Mouse (Mus musculus) embryonic stem cell, embryonic (primary cell): ENCODE results near the gene Isy1.

Experiments
- CTCF ChIA-PET, 4 experiments: fragments of 300-600 bp in 2 of 4; fragments of 350-600 bp in 2 of 4; sonication (Branson Sonifier 250); formaldehyde crosslinking; loops; one replicate each; lab custom pipeline; 2022; ENCODE audit warnings: inconsistent platforms in 2 of 4; lab: Charles Lee
- POLR2A ChIA-PET, 4 experiments: fragments of 300-600 bp in 2 of 4; fragments of 350-600 bp in 2 of 4; sonication (Branson Sonifier 250); formaldehyde crosslinking; loops; one replicate each; lab custom pipeline; 2022; ENCODE audit warnings: antibody characterized with exemption in 4 of 4, inconsistent platforms in 1 of 4; lab: Charles Lee

The Isy1 gene

DNA sequence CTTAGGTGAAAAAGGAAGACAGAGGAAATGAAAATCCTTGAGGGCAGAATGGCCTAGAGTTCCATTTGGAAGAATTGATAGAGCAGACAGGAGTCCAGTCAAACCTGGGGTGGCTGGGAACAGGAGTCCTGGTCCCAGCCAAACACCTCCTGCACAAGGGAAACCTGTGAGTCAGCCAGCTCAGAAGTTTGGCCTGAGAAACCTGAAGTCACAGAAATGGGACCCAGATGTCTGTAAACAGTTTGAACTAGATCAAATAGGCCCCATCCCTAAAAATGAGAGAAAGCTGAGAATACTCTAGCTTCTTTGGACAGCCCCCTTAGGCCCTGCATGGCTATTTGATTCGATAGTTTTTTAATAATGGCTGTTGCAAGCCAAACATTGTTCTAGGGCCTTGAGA, 25.9 kb downstream of the Isy1 start:
- CTCF ChIA-PET = interaction anchor here in 1 of 4 experiments (0.5 kb wide), 1 partner anchor 75 kb away, joined by 3 read pairs; no protein-coding TSS in a partner anchor

DNA sequence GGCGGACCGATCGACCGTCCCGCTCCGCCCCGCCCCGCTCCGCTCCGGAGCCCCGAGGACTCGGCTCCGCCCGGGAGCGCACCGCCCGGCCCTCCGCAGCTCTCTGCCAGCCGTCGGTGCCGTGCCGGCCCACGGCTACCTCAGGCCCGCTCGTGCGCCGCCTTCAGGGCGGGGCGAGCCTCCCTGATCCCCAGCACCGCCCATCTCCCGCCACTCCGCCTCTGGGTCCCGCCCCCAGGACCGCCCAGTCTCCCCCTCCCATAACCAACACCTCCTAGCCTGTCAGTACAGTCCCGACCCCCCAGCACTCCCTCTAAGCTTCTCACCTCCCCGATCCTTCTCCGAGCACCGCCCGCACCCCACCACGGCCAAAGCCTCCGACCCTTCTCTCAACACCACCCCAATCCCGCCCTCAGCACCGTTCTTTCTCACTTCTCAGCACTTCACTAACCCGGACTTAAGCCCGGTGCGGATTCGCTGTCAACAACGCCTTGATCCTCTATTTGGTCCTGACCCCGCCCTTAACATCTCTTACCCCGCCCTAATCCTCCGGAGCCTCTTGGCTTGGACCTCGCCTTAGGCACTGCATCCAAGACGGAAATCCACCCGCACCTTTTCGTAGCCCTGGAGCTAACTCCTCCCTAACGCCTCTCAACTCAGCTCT, 26.8 kb downstream of the Isy1 start, which contains the start of gene Rab43:
TSS of gene Rab43 (minus strand) at position 490 of the 664 bp plus-strand sequence.
- POLR2A ChIA-PET = interaction anchor here (0.5 to 2.8 kb wide), 43 partner anchors 9 to 883 kb away, joined by 3 to 19 read pairs (median 4); partner anchors contain the start of genes Isy1 (in 3 of the 4), Rab7 (in 3 of the 4), Copg1 (in 1 of the 4) and Efcc1 (in 1 of the 4)
- CTCF ChIA-PET = interaction anchor here in 2 of 4 experiments (0.5 to 1.1 kb wide), 2 partner anchors 74 to 106 kb away, joined by 3 read pairs; no protein-coding TSS in a partner anchor

More for the DNA sequence above, 25.9 kb downstream of the Isy1 start:
- POLR2A ChIA-PET = interaction anchor here (0.5 to 2.8 kb wide), 30 partner anchors 8 to 1078 kb away, joined by 3 to 19 read pairs (median 5); partner anchors contain the start of genes Isy1 (in 3 of the 4), Copg1 (in 1 of the 4) and Efcc1 (in 1 of the 4)

DNA sequence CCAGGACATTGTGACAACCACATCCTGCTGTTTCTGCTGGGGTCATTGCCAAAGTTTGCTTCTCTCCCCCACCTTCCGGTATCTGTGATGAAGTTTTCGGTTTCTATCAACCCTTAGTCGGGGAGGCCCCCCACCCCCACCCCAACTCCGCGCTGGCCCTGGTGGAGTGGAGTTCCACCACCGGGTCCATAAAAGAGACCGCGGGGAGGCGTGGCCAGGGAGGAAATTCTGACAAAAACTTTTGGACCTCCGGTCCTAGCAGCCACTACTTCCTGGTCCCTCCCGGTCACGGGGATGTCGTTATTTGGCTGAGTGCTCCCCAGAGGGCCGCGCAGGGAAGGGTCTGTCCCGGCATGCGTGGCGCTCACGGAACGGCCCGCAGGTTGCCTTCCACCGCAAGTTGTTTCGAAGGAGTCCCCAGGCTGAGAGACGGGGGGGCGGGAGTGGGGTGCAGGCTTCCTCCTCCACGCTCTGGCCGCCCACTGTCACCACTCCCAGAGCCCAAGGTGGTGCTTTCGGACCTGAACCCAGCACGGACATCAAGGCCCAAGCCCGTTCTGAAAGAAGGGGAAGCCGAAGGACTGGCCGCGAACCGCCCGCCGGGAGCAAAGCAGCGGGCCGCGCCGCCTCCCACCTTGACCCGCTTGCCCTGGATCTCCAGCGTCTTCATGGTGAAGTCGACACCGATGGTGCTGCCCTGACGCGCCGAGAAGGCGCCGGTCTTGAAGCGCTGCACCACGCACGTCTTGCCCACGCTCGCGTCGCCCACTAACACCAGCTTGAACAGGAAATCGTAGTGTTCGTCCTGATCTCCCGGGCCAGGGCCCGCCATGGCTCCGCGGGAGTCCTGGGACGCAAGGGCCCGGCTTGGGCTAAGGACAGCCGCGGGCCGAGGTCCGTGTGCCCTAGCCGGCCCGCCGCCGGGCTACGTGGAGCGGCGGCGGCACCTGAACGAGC, 27.6 kb downstream of the Isy1 start:
- ChIA-PET POLR2A (interaction anchor here (0.5 to 2.8 kb wide), 29 partner anchors 9 to 297 kb away, joined by 3 to 19 read pairs (median 5); partner anchors contain the start of genes Isy1 (in 3 of the 4), Rab7 (in 3 of the 4) and Hmces (in 1 of the 4)), CTCF (interaction anchor here in 1 of 4 experiments (1.1 kb wide), 1 partner anchor 105 kb away, joined by 3 read pairs; no protein-coding TSS in a partner anchor)

DNA sequence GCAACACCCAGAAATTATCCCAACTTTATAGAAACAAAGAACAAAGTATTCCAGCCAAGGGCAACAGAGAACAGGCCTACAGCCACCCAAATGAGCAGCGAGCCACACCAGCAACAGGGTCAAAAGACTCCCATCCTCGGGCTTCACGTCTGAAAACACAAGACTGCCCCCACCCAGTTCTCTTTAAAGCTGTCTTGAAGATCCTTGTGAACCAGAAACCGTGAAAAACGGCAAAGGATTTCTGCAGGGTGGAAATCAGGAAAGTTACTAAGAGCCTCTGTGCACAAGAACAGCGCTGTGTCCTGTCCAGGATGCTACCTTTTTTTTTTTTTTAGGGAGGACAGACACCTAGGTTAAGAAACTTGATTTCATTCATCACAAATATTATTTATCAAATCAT, 28.3 kb downstream of the Isy1 start:
- ChIA-PET CTCF (interaction anchor here in 1 of 4 experiments (1.0 kb wide), 1 partner anchor 46 kb away, joined by 3 read pairs; no protein-coding TSS in a partner anchor), POLR2A (interaction anchor here in 1 of 4 experiments (2.1 to 2.8 kb wide), 2 partner anchors 12 to 15 kb away, joined by 12 to 15 read pairs; no protein-coding TSS in a partner anchor)

DNA sequence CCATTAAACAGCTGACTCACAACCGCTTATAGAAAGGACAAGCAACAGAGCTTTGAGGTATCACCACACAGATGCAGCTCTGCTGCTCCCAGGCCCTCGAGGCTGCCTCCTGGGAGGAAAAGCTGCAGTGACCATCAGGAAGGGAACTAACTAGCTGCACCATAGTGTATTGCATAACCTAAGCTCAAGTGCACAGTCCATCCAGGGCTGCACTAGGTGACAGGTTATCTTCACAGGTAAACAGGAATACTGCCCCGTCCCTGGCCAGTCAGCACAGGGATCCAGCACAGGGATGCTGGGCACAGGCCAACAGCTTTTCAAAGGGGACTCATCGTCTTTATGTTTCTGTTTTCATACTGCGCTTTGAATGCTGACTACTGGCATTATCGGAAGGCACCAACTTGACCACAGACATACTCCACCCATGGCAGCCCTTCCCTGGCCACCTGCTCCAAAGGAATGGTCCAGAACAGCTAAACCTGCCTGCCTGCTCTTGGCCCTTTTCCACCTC, 28.9 kb downstream of the Isy1 start:
- ChIA-PET CTCF (interaction anchor here in 1 of 4 experiments (0.6 to 1.0 kb wide), 3 partner anchors 46 to 566 kb away, joined by 3 read pairs; no protein-coding TSS in a partner anchor), POLR2A (interaction anchor here in 3 of 4 experiments (0.8 to 2.1 kb wide), 5 partner anchors 11 to 235 kb away, joined by 3 to 15 read pairs (median 4); partner anchors contain the start of genes Isy1 (in 2 of the 3) and Rab7 (in 1 of the 3))

DNA sequence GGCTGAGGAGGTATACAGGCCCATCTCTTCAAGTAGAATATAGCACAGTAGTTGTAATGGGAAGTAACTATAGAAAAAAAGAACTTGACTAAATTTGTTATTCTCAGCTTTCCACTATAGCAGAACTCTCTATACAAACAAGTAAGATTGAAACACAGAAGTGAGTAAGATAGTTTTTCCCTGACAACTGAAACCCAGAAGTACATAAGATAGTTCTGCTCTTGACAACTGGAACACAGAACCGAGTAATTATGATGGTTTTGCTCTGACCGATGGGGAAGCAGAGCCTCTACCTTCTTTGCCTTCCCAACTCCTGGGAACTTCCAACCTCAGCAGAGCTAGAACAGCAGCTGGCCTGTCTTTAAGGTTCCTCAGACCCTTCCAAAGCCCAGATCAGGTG, 29.5 kb downstream of the Isy1 start:
- POLR2A ChIA-PET = interaction anchor here in 3 of 4 experiments (0.6 to 2.1 kb wide), 6 partner anchors 11 to 235 kb away, joined by 3 to 15 read pairs (median 4); partner anchors contain the start of genes Isy1 (in 2 of the 3) and Rab7 (in 1 of the 3)
- CTCF ChIA-PET = interaction anchor here in 1 of 4 experiments (0.6 kb wide), 1 partner anchor 566 kb away, joined by 3 read pairs; no protein-coding TSS in a partner anchor

DNA sequence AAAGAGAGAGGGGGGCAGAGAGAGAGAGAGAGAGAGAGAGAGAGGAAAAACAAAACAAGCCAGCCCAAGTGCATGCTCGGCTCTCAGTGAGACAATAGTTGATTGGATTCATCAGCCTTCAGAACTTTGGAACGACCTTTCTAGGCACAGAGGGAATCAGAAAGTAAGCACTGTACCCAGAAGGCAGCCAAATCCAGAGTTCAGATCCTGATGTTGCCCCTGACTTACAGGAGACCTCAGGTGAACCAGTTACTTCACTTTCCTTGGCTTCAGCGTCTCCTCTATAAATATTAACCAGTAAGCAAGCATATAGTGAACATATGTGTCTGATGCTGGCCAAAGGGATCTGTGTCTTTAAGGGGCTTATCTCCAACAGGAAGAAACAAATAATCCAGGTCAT, 30.1 kb downstream of the Isy1 start:
- ChIA-PET CTCF (no interaction called here), POLR2A (interaction anchor here in 1 of 4 experiments (0.5 to 2.1 kb wide), 4 partner anchors 9 to 33 kb away, joined by 3 to 15 read pairs (median 6); no protein-coding TSS in a partner anchor)

DNA sequence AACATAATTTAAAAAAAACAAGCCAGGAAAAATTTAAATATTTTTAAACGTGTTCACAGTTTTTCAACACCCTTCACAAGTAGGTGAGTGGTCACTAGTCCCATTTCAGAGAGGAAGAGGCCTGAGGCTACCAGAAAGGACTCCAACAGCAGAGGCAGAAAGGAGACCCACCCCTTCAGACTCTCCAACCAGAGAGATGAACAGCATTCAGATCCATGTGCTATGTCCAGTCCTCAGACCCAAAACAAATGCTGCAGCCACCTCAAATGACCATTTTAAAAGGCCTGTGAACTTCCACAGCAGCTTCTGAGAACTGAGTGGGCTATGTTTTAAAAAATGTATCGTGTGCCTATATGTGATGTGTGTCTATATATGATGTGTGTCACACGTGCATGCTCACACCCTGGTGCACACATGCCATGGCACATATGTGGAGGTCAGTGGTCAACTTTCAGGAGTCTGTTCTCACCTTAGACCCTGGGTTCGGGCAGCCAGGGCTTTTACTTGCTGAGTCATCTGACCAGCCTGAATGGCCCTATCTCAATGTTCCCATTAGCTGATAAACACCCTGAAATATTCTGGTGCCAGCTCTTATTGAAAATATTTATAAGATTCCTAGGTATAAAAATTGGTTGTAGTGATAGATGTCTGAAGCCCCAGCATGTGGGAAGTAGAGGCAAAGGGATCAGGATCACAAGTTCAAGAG, 30.7 kb downstream of the Isy1 start:
- CTCF ChIA-PET = no interaction called here
- POLR2A ChIA-PET = interaction anchor here in 1 of 4 experiments (1.0 to 2.1 kb wide), 2 partner anchors 10 to 13 kb away, joined by 5 to 6 read pairs; no protein-coding TSS in a partner anchor

DNA sequence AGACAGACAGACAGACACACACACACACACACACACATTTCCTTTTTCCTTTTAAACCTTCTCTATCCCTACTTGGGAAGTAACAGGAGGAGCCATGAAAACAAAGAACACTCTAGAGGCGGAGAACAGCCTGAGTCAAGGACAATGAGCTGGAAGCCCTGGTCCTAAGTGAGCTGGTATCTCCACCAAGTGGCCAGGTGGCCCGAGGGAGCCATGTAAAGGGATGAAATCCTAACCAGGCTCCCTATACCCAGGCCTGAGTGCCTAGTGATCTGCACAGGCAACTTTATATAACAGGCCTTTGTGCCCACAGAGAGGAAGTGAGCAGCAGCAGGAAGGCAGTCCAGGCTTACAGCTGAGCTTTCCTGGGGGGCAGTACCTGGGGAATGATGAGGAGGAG, 31.7 kb downstream of the Isy1 start:
- ChIA-PET POLR2A (interaction anchor here in 1 of 4 experiments (0.8 to 2.1 kb wide), 3 partner anchors 11 to 74 kb away, joined by 3 to 6 read pairs (median 5); no protein-coding TSS in a partner anchor), CTCF (interaction anchor here in 3 of 4 experiments (0.5 to 0.7 kb wide), 3 partner anchors 15 to 154 kb away, joined by 3 to 5 read pairs (median 4); no protein-coding TSS in a partner anchor)

DNA sequence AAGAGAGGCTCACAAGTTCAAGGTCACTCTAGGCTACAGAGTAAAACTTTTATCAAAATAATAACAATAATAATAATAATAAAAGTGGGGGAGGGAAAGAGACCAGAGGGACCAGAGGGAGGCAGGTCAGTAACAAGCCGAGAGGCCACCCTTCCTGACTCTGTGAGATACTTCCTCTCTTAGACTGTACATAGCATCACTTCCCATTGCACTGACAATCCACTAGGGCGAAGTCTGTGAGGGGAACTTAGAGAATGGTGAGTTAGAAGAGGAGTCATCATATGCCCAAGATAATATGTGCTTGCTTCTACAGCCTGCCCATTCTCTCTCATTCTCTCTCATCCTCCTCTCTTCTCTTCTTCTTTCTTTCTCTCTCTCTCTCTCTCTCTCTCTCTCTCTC, 32.6 kb downstream of the Isy1 start:
- POLR2A ChIA-PET = no interaction called here
- CTCF ChIA-PET = no interaction called here

DNA sequence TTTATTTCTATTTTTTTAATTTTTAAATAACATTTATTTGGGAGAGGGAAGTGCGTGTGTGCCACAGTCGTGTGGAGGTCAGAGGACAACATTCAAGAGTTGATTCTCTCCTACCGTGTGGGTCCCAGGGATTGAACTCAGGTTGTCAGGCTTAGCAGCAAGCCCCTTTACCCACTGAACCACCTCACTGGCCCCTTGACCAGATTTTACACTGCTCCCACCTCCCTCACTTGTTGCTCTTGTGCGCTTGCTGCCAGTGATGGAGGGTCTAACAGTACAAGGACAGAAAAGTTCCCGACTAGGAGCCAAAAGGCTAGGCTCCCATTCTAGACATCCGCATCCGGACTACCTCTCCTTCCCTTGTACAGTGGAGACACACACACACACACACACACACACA, 33.1 kb downstream of the Isy1 start:
- POLR2A ChIA-PET = no interaction called here
- CTCF ChIA-PET = no interaction called here

DNA sequence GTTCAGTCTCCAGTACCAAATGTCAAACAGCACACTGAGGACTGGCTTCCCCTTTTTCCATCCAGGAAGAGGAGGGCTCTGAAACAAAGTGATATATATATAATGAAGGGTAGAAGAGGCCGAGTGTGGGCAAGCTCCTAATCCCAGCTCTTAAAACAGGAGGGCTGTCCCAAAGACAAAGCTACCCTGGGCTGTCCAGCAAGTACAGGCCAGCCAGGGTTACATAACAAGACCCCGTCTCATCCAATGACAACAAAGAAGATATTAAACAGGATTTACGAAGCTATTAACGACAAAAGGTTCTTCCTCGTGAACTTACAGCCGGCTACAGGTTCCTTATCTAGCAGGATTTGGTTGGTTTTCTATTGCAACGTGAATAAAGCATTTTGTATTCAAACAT, 33.7 kb downstream of the Isy1 start:
- ChIA-PET POLR2A (no interaction called here), CTCF (interaction anchor here in 1 of 4 experiments (0.6 kb wide), 1 partner anchor 15 kb away, joined by 3 read pairs; no protein-coding TSS in a partner anchor)

DNA sequence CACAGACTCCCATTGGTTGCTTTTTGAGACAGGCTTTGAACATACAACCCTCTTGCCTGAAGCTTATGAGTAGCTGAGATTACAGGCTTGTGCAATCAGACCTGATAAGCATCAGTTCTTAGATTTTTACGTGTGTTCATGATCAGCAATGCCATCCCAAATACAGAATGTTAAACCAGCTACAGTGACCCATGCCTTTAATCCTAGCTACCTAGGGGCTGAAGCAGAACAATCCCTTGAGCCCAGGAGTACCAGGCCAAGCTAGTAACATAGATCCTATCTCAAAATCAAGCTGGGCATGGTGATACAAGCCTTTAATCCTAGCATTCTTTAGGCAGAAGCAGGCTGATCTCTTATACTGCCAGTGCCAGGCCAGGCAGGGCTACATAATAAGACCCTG, 34.6 kb downstream of the Isy1 start:
- CTCF ChIA-PET = no interaction called here
- POLR2A ChIA-PET = interaction anchor here in 3 of 4 experiments (0.5 to 1.9 kb wide), 4 partner anchors 9 to 35 kb away, joined by 3 to 5 read pairs (median 3); partner anchors contain the start of gene Isy1 (in 1 of the 3)

DNA sequence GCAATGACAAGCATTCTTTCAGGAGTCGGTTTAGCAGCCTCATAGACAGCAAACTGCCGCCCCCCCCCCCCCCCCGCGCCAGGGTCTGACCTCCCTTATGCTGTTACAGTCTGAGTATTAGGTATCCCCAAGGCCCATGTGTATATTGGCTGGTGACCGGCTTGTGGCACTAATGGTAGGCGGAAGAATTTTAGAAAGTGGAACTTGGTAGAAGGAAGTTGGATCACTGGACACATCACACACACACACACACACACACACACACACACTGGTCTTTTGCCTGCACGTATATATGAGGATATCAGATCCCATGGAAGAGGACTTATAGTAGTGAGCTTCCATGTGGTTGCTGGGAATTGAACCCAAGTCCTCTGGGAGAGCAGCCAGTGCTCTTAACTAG, 36.1 kb downstream of the Isy1 start:
- ChIA-PET POLR2A (interaction anchor here in 3 of 4 experiments (0.6 to 3.5 kb wide), 7 partner anchors 8 to 309 kb away, joined by 3 to 14 read pairs (median 3); partner anchors contain the start of gene Rab43 (in 1 of the 3)), CTCF (no interaction called here)

DNA sequence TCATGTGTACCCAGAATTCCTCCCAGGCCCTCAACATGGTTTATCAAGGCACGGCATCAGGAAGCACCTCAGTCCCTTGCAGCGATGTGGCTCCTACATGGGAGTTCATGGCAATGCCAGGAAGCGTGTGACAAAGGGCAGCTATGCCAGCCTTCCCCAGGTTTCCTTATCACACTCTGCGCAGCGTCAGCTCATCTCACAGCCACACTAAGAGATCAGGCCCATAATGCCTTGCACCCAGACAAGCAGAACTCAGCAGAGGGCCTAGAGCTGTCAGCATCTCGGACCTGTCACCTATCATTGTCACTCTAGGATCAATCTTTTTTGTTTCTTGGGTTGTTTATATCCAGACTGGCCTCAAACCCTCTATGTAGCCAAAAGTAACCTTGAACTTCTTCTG, 39.0 kb downstream of the Isy1 start:
- ChIA-PET CTCF (no interaction called here), POLR2A (interaction anchor here in 2 of 4 experiments (0.7 to 2.7 kb wide), 4 partner anchors 10 to 256 kb away, joined by 3 to 15 read pairs (median 3); no protein-coding TSS in a partner anchor)

DNA sequence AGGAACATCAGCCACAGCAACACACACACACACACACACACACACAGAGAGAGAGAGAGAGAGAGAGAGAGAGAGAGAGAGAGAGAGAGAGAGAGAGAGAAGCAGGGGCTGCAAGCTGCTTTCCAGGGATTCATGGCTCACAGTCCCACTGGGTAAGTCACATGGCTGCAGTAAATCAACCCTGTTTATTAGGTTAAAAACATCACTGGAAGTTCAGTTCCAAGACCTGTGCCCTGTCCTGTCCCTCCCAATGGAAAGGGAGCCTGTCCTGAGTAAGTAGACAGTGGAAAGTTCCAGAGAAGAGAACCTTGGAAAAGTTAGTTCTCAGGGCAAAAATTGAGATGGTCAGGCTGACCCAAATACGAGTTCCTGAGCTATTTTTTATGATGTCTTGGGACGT, 41.3 kb downstream of the Isy1 start:
- ChIA-PET CTCF (no interaction called here), POLR2A (interaction anchor here in 3 of 4 experiments (0.8 to 2.9 kb wide), 6 partner anchors 10 to 278 kb away, joined by 3 to 15 read pairs (median 4); partner anchors contain the start of gene Rab43 (in 1 of the 3))
